Mouse (Mus musculus) embryo, embryonic 9.5 days (tissue): ENCODE data around the gene Itga10.
"Not testable (repeated sequence)": the region's sequence is repeated elsewhere in the genome, so short reads cannot be mapped to it uniquely, and the experiment has no call there.

Experiments
- DNase-seq: peaks from one replicate; pipeline ENCODE4 v3.0.0-alpha.2; 2017; ENCODE audit errors: extremely low spot score

Gene Itga10

DNA sequence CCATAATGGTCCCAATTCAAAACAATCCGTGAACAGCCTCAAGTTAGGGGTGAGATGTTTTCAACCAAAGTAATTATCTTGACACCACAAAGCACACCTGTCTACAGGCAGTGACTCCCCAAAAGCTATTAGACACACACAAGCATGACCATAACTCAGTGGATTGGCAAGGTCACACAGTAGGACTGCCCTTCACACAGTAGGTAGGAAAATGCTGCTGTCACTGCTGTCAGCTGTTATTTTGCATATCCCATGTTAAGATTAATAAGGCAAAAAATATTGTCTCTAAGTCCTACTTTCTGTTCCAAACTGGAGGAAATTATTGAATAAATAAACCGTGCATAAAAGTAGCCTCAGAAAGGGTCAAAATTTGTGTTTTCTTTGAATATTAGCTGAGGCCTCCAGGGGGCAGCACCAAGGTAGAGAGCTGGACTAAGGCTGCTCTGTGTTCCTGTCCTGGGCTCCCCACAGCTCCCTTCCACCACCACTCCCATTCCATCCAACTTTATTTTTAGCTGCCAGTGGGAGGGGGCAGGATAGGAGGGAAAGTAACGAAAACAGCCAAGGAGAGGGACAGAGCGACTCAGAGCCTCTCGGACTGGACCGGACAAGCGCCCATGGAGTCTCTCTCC lies at the start of gene Itga10:
Gene Itga10, plus strand, starts transcription at position 567 of the 632 bp plus-strand sequence.
- no peak for DNase-seq

DNA sequence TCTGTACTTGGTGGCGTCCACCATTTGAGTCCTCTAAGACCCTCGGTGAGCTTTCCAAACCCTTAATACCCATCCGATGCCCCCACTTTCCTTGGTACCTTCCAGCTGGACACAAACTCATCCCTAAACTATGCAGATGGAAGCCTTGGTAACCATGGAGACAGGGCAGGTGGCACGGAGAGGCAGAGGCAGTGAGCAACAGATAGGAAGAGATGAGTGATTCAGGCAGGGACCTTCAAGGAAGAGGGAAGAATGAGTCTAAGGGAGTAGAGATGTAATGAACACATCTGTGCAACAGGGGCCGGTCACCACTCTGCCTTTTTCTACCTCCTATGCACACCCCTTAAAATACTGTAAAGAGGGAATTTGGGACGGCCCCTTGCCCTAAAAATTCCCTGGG lies 49.7 kb upstream of the Itga10 start:
- DNase-seq, result no peak

DNA sequence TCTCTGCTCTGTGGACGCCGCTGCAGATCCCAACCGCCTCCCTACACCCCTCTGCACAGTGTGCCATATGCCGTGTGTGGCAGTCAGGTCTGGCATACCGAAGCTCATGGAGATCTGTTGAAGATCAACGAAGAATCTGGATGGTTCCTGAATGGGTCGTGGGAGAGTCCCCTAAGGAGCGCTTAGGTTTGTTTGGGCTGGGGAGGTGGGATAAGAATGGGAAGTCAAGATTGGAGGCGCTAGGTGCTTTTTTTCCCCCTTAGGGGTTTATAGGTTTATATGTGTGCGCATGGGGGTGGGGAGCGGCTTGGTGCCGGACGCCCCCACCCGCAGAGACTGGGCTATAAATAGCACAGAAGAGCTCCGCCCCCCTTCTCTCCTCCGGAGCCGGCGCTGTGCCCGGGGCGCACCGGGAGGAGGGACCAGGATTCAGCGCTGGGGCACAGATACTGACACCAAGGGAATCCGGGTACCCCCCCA lies 49.1 kb upstream of the Itga10 start, which contains the start of gene Ankrd34a:
Gene Ankrd34a, plus strand, starts transcription at position 409 of the 480 bp plus-strand sequence.
- DNase-seq, result no peak

DNA sequence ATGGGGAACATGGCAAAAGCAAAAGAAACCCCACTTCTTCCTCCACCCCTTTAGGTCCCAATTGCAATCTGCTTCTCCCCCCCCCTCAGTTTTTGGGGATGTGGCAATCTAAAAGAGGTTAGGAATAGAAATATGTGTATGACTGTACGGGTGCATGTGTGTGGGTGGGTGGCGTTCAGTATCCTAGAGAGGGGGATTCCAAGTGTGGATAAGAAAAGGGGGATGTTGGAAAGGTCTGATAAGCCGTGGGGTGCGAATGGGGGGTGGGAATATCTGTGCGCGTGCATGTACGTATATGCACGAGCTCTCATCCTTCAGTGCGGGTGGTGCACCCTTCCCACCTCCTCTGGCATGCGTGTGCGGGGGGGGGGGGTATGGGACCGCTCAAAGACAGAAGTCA lies 48.5 kb upstream of the Itga10 start:
- DNase-seq, result no peak

DNA sequence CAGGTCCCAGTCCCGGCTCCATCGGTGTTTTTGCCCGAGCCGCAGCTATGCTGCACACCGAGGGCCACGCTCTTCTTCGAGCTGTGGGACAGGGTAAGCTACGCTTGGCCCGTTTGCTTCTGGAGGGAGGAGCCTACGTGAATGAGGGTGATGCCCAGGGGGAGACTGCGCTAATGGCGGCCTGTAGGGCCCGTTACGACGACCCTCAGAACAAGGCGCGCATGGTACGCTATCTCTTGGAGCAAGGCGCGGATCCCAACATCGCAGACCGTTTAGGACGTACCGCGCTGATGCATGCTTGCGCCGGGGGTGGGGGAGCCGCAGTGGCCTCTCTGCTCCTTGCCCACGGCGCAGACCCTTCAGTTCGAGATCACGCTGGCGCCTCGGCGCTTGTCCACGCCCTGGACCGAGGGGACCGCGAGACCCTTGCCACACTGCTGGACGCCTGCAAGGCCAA lies 47.9 kb upstream of the Itga10 start:
- DNase-seq, result peak; percentile 64

DNA sequence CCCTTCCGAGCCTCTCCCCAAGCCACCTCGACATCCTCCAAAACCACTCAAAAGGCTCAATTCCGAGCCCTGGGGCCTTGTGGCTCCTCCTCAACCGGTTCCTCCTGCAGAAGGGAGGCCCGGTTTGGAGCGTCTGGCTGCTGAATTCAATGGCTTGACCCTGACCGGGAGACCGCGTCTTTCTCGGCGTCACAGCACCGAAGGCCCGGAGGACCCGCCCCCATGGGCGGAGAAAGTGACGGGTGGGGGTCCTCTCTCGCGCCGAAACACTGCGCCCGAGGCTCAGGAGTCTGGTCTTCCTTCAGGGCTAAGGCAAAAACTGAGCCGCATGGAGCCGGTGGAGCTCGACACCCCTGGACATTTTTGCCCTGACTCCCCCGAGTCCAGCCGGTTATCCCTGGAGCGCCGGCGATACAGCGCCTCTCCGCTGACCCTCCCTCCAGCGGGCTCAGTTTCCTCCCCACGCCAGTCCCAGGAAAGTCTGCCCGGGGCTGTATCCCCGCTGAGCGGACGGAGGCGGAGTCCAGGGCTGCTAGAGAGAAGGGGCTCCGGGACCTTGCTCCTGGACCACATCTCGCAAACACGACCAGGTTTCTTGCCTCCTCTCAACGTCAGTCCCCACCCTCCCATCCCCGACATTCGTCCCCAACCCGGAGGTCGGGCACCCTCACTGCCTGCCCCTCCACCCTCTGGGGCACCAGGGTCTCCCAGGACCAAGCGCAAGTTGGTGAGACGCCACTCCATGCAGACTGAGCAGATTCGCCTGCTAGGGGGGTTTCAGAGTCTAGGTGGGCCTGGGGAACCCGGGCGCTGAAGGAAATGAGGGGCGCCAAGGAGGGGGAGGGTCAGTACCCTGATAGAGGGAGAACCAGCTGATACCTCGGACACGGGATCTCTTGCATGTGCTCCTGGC lies 47.0 kb upstream of the Itga10 start:
- peak; percentile 81 for DNase-seq

DNA sequence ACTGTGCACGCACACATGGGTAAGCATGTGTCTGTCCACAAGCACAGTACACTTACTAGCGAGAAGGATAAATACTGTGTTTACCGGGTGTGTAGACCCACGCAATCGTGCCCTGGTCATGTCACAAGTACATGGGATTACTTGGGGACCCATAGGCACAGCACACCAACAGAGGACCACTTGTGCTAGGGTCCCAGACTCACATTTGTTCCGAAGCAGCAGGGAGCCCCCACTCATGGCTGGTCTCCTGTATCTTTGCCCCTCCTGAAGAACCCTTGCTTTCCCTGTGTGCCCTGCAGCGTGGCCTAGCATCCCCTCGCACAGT lies 46.4 kb upstream of the Itga10 start:
- DNase-seq, result no peak

DNA sequence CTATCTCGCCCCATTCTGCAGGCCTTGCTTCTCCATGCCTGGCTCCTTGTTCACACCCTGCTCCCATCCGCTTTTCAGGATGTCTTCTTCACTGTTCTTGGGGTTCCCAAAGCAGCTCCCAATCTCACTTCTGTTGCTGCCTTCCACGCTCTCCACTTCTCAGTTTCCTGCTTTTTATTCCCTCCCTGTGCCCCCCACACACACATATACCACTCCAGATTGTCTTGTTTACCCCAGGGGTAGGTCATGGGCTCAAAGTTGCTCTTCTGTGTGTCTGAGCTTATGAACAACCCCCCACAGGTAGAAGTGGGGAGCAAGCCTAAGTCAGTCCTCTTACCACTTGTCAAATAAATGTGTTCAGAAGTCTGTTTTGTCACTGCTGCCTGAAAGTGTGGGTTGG lies 46.0 kb upstream of the Itga10 start:
- DNase-seq, result no peak

DNA sequence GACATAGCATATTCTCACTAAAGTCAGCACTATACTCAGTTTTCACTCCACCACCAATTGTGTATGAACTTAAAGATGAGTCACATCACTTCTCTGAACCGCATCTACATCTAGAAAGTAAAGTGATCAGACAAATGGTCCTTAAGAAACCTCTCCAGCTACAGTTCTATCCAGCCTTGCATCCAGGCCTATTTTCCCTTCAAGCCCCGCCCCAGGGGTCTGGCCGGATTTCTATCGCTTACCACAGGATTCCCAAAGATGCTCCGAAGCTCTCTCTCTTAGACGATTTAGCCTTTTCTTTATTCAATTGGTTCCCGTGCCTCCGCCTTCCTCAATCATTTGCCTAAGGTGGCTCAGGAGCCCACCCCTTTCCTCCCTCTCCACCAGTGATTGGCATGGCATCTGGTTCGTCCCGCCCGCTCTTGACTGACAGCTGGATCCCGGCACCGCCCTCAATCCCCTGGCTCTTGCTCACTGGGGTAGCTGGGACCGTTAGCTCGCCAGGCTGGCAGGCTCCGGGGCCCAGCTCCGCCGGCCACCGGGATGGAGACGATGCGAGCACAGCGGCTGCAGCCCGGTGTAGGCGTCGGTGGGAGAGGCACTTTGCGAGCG lies 44.6 kb upstream of the Itga10 start, which contains the start of gene Lix1l:
Gene Lix1l, plus strand, starts transcription at position 511 of the 612 bp plus-strand sequence.
- DNase-seq, result peak; percentile 92

DNA sequence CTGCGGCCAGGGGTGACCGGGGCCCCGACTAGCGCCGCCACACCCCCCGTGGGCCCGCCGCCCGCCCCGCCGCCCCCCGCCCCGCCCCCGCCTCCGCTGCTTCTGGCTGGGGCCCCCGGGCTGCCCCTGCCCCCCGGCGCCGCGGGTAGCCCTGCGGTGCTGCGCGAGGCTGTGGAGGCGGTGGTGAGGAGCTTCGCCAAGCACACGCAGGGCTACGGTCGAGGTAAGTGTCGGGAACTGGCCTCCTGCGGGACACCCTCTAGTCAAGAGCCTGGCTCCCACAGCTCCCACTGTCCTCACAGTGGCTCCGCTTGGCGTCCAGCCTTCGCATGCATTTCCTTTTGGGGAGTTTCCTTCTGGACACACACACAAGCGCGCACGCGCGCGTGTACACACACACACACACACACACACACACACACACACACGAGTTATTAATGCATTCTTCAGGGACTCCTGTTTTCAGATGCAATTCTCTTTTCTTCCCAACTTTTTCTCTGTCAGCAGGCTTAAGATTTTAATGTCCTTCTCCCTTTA lies 44.1 kb upstream of the Itga10 start:
- peak; percentile 75 for DNase-seq

DNA sequence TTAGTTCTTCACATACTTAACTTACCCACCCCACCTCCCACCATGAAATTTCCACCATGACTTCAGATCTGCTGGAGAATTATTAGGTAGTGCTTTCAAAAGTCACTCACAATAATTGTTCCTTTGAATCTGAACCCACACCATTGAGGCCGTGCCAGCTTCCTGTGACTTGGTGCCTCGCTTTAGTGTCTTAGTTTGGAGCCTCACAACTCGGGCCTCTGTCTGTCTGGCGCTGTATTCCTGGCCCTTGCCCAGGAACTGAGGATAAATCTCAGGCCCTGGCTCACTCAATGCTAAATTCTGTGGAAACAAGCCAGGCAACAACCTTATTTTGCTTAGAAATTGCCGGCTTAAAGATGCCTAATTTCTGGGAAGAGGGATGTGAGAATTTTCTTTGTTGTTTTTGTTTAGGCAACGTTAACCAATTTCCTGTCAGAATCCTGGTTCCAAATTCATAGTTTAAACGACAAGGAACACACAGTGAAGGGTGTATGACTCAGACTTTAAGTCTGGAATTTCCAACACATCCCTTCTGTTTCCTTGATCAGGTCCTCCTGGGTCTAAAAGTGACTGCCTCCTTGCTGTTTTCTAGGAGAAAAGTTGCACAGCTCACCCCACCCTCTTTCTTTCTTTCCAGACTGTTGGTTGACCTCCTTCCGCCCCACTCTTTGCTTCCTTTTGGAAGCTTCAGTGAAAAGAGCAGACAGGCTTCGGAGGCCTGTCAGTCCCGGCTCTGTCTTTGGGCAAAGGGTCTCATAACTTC lies 43.3 kb upstream of the Itga10 start:
- no peak for DNase-seq

DNA sequence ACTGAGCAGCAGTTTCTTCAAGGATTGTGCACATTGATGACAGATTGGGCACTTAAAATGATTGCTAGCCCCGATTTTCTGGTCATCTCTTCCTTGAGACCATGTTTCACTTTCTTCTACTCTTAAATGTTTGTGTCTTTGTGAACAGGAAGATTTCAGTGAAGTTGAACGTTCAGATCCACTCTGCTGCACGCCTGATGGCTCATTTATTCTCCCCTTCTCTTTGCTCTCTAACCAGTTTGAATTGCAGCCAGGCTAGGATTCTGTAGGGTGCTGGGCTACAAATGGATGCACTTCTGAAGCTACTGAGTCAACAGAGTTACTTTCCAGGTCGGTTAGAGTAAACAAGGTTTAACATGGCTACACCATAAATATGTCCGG lies 42.7 kb upstream of the Itga10 start:
- DNase-seq, result no peak

DNA sequence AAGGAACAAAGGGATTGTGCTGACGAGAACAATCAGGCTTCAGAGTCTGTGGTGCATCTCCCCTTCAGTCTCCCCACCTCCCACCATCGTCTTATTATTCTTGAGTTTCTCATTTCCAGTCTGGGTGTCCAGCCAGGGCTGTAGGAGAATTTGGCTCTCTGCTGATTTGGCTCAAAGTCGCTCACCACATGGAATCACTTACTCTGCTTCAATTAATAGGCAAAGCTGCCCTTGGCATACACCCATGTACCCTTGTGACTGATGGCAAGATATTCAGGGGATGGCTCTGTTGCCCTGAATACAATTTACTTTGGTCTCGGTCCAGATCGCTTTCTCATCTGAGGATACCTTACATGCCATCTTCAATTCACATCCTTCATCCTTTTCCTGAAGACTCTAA lies 42.1 kb upstream of the Itga10 start:
- DNase-seq, result no peak

DNA sequence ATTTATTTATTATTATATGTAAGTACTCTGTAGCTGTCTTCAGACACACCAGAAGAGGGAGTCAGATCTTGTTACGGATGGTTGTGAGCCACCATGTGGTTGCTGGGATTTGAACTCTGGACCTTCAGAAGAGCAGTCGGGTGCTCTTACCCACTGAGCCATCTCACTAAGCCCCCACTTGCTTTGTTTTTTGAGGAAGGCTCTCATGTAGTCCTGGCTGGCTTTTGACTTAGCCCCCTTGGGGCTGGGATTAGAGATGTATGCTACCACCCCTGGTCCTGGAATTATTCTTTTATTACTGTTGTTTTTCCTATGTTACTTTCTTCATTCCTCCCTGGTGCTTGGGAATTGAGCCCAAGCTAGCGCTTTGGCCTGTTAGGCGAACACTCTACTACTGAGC lies 39.4 kb upstream of the Itga10 start:
- DNase-seq, result not testable (repeated sequence)

DNA sequence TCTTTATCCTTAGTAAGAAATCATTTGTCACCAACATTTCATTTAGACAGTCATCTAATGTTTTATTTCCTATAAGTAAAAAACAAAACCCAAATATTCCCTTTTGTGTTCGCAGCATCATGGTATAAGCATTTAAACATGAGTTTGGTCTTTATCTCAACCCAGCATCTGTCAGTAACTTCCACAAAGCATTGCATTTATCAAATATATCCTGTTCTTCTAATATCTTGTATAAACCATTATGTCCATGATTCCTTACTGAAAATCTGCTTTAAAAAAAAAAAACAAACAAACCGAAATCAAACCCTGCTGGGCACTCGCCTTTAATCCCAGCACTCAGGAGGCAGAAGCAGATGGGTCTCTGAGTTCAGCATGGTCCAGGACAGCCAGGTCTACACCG lies 38.8 kb upstream of the Itga10 start:
- DNase-seq, result no peak

DNA sequence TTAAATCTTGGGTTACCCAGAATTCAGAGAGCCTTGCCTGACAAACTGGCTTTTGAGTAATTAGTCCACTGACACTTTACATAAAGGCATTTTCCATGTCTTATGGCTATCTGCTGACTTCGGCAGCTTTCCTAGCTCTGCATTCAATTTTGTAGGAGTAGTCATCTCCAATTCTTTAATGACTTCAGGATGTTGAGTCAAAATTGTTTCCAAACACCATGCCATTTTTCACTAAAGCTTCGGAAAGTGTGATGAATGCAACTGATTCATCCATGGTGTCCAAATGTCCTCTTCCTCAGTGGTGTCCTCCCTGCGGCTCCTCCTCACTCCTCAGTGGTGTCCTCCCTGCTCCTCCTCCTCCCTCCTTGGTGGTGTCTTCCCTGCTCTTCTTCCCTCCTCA lies 27.4 kb upstream of the Itga10 start:
- DNase-seq, result no peak

DNA sequence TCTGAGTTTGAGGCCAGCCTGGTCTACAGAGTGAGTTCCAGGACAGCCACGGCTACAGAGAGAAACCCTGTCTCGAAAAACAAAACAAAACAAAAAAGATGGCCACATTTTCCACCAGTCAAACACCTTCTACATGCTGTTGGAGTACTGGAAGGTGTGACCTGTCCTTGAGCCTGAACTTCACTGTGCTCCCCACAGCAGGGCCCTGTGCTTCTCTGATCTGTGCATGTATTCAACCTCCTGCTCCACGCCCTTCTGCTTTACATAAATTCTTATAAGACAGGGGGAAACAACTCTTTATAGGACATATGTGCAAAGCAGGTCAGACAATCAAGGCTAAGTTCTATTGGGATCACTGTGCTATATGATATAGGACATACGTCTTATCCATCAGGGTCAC lies 22.2 kb upstream of the Itga10 start:
- DNase-seq, result no peak

DNA sequence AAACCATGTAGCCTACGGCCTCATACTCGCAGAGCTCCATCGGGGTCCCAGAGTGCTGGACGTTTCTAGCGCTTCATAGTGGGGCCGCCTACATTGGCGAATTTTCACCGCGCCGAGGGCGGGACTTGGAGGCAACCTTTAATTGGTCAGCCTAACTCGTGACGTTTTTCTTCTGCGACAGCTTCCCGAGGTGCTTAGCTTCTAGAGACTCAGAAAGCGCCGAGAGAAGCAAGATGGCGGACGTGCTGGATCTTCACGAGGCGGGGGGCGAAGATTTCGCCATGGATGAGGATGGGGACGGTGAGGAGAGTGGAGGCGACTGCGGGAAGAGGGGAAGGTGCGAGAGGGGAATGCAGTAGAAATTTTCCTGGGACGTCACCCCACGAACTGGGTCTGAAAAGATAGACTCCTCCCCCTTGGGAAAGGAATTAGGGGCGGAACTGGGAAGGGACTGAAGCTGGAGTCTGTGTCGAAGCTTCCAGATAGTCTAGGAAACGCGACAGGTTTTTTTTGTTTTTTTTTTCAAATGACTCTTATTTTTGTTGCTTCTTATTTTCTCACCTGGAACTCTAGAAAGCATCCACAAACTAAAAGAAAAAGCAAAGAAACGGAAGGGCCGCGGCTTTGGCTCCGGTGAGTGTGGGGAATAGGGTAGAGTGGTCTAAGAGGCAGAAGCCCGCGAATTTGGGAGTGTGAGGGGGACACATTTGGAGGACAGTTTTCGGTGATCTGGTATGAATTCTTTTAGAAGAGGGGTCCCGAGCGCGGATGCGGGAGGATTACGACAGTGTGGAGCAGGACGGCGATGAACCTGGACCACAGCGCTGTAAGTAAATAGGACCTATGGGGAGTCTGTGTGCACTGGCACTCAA lies 15.4 kb upstream of the Itga10 start, which contains the start of gene Rbm8a:
Gene Rbm8a, plus strand, starts transcription at position 205 of the 872 bp plus-strand sequence.
- peak; percentile 95 for DNase-seq

DNA sequence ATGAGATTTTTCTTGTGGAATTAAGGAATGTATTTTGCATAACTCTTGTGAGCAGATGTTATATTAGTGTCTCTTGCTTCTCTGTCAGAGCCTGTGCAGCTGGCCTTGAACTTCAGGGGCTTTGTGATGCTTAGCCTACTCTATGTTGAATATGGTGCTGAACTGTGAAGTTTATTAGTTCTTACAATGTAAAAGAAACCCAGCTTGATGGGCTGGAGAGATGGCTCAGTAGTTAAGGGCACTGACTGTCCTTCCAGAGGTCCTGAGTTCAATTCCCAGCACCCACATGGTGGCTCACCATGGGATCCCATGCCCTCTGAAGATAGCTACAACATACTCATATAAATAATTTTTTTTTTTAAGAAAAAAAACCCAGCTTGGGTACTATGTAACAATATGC lies 13.3 kb upstream of the Itga10 start:
- DNase-seq, result no peak

DNA sequence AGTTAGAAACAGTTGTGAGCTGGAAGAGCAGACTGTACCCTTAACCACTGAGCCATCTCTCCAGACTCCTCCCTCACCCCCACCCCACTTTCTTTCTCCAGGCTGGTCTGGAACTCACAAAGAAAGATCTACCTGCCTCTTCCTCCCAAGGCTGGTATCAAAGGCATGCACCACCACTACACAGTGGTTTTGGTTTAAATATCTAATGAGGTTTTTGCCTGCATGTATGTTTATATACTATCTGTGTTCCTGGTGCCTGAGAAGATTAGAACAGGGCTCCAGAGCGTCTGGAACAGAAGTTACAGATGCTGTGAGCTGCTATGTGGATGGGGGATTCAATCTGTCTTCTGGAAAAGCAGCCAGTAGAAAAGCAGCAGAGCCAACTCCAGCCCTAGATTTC lies 11.4 kb upstream of the Itga10 start:
- no peak for DNase-seq
